Mouse (Mus musculus): ENCODE data around the gene Rec114. TPM values are rescaled to one million over a fixed set of nuclear protein-coding genes. Genes with fewer than 3 reads are reported as not detected.

Rec114 gene
- polyA plus RNA-seq, 1 experiment from 2014 or later: 1.6 TPM

- Histone ChIP-seq H3K9ac (replicated peaks) (no peak overlapping the region), H3K27me3 (no peaks in the 10 kb centered on the region), H3K9me3 (no peaks in the 10 kb centered on the region), H3K27ac (replicated peaks) (no peak overlapping the region), H3K4me1 (no peaks in the 10 kb centered on the region), H3K4me2 (replicated peaks) (no peak overlapping the region), H3K36me3 (no peaks in the 10 kb centered on the region), H3K4me3 (no peak overlapping the region)
- no peak for ATAC-seq (replicated peaks)
- WGBS: 67% methylated on average over 6 of the region's 6 CpGs
Measured at GRCm38 (mm10) chr9:58675371-58675770, 68.4 kb downstream of the Rec114 start.

- H3K27ac ChIP-seq (replicated peaks): no peak overlapping the region
- H3K4me1 ChIP-seq: no peaks in the 10 kb centered on the region
- H3K27me3 ChIP-seq: no peaks in the 10 kb centered on the region
- no peaks in the 10 kb centered on the region for H3K9me3 ChIP-seq
- H3K4me2 ChIP-seq (replicated peaks): no peak overlapping the region
- no peak overlapping the region for H3K9ac ChIP-seq (replicated peaks)
- 75% methylated on average over 11 of the region's 11 CpGs for WGBS
- H3K36me3 ChIP-seq: no peaks in the 10 kb centered on the region
- no peak overlapping the region for H3K4me3 ChIP-seq
- no peak for ATAC-seq (replicated peaks)
Measured at GRCm38 (mm10) chr9:58674736-58675135, 69.0 kb downstream of the Rec114 start.

GRCm38 (mm10) chr9:58672474-58672873, 71.3 kb downstream of the Rec114 start:
- no peak for ATAC-seq (replicated peaks)
- no peak overlapping the region for H3K27ac ChIP-seq (replicated peaks)
- H3K9ac ChIP-seq (replicated peaks): no peak overlapping the region
- no peak overlapping the region for H3K4me2 ChIP-seq (replicated peaks)
- no peaks in the 10 kb centered on the region for H3K4me1 ChIP-seq
- no peaks in the 10 kb centered on the region for H3K9me3 ChIP-seq
- H3K27me3 ChIP-seq: no peaks in the 10 kb centered on the region
- no peak overlapping the region for H3K4me3 ChIP-seq
- 57% methylated on average over 4 of the region's 4 CpGs for WGBS
- no peaks in the 10 kb centered on the region for H3K36me3 ChIP-seq

GRCm38 (mm10) chr9:58669819-58670218, 73.9 kb downstream of the Rec114 start:
- no peak for ATAC-seq (replicated peaks)
- H3K9ac ChIP-seq (replicated peaks): no peak overlapping the region
- no peaks in the 10 kb centered on the region for H3K36me3 ChIP-seq
- no peaks in the 10 kb centered on the region for H3K9me3 ChIP-seq
- no peak overlapping the region for H3K4me3 ChIP-seq
- no peaks in the 10 kb centered on the region for H3K27me3 ChIP-seq
- WGBS: 96% methylated on average over 6 of the region's 6 CpGs
- H3K4me1 ChIP-seq: no peaks in the 10 kb centered on the region
- no peak overlapping the region for H3K27ac ChIP-seq (replicated peaks)
- H3K4me2 ChIP-seq (replicated peaks): no peak overlapping the region

- no peaks in the 10 kb centered on the region for H3K27me3 ChIP-seq
- H3K27ac ChIP-seq (replicated peaks): no peak overlapping the region
- H3K9me3 ChIP-seq: no peaks in the 10 kb centered on the region
- H3K9ac ChIP-seq (replicated peaks): no peak overlapping the region
- 59% methylated on average over 3 of the region's 3 CpGs for WGBS
- H3K4me1 ChIP-seq: no peaks in the 10 kb centered on the region
- ATAC-seq (replicated peaks): no peak
- H3K4me3 ChIP-seq: no peak overlapping the region
- H3K4me2 ChIP-seq (replicated peaks): no peak overlapping the region
- 0 out of 2 replicates have a peak, but pooled peaks cover 3% of the 10 kb centered on the region for H3K36me3 ChIP-seq
Measured at GRCm38 (mm10) chr9:58669071-58669470, 74.7 kb downstream of the Rec114 start.

- Histone ChIP-seq H3K9ac (replicated peaks) (no peak overlapping the region), H3K27ac (replicated peaks) (no peak overlapping the region), H3K9me3 (no peaks in the 10 kb centered on the region), H3K4me2 (replicated peaks) (no peak overlapping the region), H3K4me1 (no peaks in the 10 kb centered on the region), H3K36me3 (0 out of 2 replicates have a peak, but pooled peaks cover 3% of the 10 kb centered on the region), H3K27me3 (no peaks in the 10 kb centered on the region), H3K4me3 (no peak overlapping the region)
- ATAC-seq (replicated peaks): no peak
- WGBS: over 99% methylated on average over 3 of the region's 3 CpGs
Measured at GRCm38 (mm10) chr9:58668171-58668570, 75.6 kb downstream of the Rec114 start.

- 87% methylated on average over 9 of the region's 9 CpGs for WGBS
- ATAC-seq (replicated peaks): no peak
- H3K27ac ChIP-seq (replicated peaks): no peak overlapping the region
Measured at GRCm38 (mm10) chr9:58667244-58667643, 76.5 kb downstream of the Rec114 start.

GRCm38 (mm10) chr9:58666191-58666590, 77.6 kb downstream of the Rec114 start:
- Histone ChIP-seq H3K9me3 (no peaks in the 10 kb centered on the region), H3K27ac (replicated peaks) (no peak overlapping the region), H3K4me1 (no peaks in the 10 kb centered on the region), H3K36me3 (peaks cover 10% of the 10 kb centered on the region), H3K4me3 (no peak overlapping the region), H3K4me2 (replicated peaks) (no peak overlapping the region), H3K9ac (replicated peaks) (no peak overlapping the region), H3K27me3 (no peaks in the 10 kb centered on the region)
- WGBS: 61% methylated on average over 9 of the region's 9 CpGs
- ATAC-seq (replicated peaks): no peak

More at GRCm38 (mm10) chr9:58667244-58667643, 76.5 kb downstream of the Rec114 start:
- Histone ChIP-seq H3K4me2 (replicated peaks) (no peak overlapping the region), H3K27me3 (no peaks in the 10 kb centered on the region), H3K4me1 (no peaks in the 10 kb centered on the region), H3K4me3 (no peak overlapping the region), H3K36me3 (peaks cover 6% of the 10 kb centered on the region), H3K9me3 (no peaks in the 10 kb centered on the region), H3K9ac (replicated peaks) (no peak overlapping the region)

GRCm38 (mm10) chr9:58665492-58665891, 78.3 kb downstream of the Rec114 start:
- H3K36me3 ChIP-seq: peaks cover 10% of the 10 kb centered on the region
- no peaks in the 10 kb centered on the region for H3K27me3 ChIP-seq
- H3K9me3 ChIP-seq: no peaks in the 10 kb centered on the region
- H3K4me1 ChIP-seq: no peaks in the 10 kb centered on the region
- no peak for ATAC-seq (replicated peaks)
- H3K4me2 ChIP-seq (replicated peaks): no peak overlapping the region
- no peak overlapping the region for H3K9ac ChIP-seq (replicated peaks)
- H3K27ac ChIP-seq (replicated peaks): no peak overlapping the region
- no peak overlapping the region for H3K4me3 ChIP-seq
- 84% methylated on average over 9 of the region's 9 CpGs for WGBS

GRCm38 (mm10) chr9:58662791-58663190, 81.0 kb downstream of the Rec114 start:
- no peaks in the 10 kb centered on the region for H3K9me3 ChIP-seq
- no peak for ATAC-seq (replicated peaks)
- no peaks in the 10 kb centered on the region for H3K4me1 ChIP-seq
- H3K9ac ChIP-seq (replicated peaks): no peak overlapping the region
- H3K27ac ChIP-seq (replicated peaks): no peak overlapping the region
- 82% methylated on average over 3 of the region's 3 CpGs for WGBS
- no peak overlapping the region for H3K4me3 ChIP-seq
- H3K27me3 ChIP-seq: no peaks in the 10 kb centered on the region
- peaks cover 10% of the 10 kb centered on the region for H3K36me3 ChIP-seq
- H3K4me2 ChIP-seq (replicated peaks): no peak overlapping the region

- H3K4me2 ChIP-seq (replicated peaks): no peak overlapping the region
- peaks cover 10% of the 10 kb centered on the region for H3K36me3 ChIP-seq
- no peaks in the 10 kb centered on the region for H3K4me1 ChIP-seq
- no peak overlapping the region for H3K9ac ChIP-seq (replicated peaks)
- WGBS: 91% methylated on average over 4 of the region's 4 CpGs
- H3K4me3 ChIP-seq: no peak overlapping the region
- no peaks in the 10 kb centered on the region for H3K27me3 ChIP-seq
- ATAC-seq (replicated peaks): no peak
- H3K27ac ChIP-seq (replicated peaks): no peak overlapping the region
- no peaks in the 10 kb centered on the region for H3K9me3 ChIP-seq
Measured at GRCm38 (mm10) chr9:58662007-58662406, 81.8 kb downstream of the Rec114 start.

GRCm38 (mm10) chr9:58660673-58661072, 83.1 kb downstream of the Rec114 start:
- no peak overlapping the region for H3K27ac ChIP-seq (replicated peaks)
- H3K4me2 ChIP-seq (replicated peaks): no peak overlapping the region
- H3K36me3 ChIP-seq: peaks cover 10% of the 10 kb centered on the region
- no peaks in the 10 kb centered on the region for H3K4me1 ChIP-seq
- 91% methylated on average over 3 of the region's 3 CpGs for WGBS
- no peaks in the 10 kb centered on the region for H3K9me3 ChIP-seq
- no peaks in the 10 kb centered on the region for H3K27me3 ChIP-seq
- no peak overlapping the region for H3K9ac ChIP-seq (replicated peaks)
- ATAC-seq (replicated peaks): no peak
- H3K4me3 ChIP-seq: no peak overlapping the region

- ATAC-seq (replicated peaks): no peak
- no peak overlapping the region for H3K9ac ChIP-seq (replicated peaks)
- peaks cover 10% of the 10 kb centered on the region for H3K36me3 ChIP-seq
- no peaks in the 10 kb centered on the region for H3K4me1 ChIP-seq
- H3K4me2 ChIP-seq (replicated peaks): no peak overlapping the region
- no peak overlapping the region for H3K4me3 ChIP-seq
- WGBS: 86% methylated on average over 9 of the region's 9 CpGs
- H3K27me3 ChIP-seq: no peaks in the 10 kb centered on the region
- no peaks in the 10 kb centered on the region for H3K9me3 ChIP-seq
- no peak overlapping the region for H3K27ac ChIP-seq (replicated peaks)
Measured at GRCm38 (mm10) chr9:58659989-58660388, 83.8 kb downstream of the Rec114 start.
